Mouse (Mus musculus) cerebellum, adult 2 months (tissue): ENCODE data around the gene Cdhr3.

ENCODE experiments used
- CTCF ChIP-seq: fragments of 200-500 bp; IDR thresholded peaks from 2 replicates; pipeline ENCODE4 v1.5.1; 2011; ENCODE audit warnings: low read depth, mild to moderate bottlenecking, control low read depth, low read length, moderate library complexity, borderline replicate concordance; ENCODE audit not compliant: insufficient read depth
- POLR2A ChIP-seq: fragments of 200-500 bp; IDR thresholded peaks from 2 replicates; pipeline ENCODE4 v1.6.1; 2011; ENCODE audit warnings: low read length, control low read depth, borderline replicate concordance; ENCODE audit not compliant: insufficient read depth

DNA sequence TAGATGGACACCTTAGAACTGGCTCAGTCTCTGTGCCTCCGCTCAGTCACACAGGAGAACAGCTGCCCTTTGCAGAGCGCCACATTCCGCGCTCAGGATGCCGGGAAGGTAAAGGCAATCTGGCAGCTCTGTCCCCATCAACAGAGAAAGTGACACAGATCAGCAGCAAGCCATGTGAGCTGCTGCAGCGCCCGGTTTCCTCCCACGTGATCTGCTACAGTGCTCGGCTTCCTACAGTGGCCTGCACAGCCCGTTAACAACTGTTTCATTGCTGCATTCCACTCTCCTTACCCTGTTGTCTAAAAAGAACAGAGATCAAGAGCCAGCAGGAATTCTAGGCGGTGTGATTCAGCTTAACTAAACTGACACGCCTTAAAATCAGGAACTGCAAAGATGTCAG lies 102.9 kb downstream of the Cdhr3 start:
- TF ChIP-seq CTCF (no peak), POLR2A (no peak)
